Mouse (Mus musculus) G1E (cell line): ENCODE measurements around the gene Prdm16.

Experiments used
- CTCF ChIP-seq: IDR thresholded peaks from 2 replicates; pipeline ENCODE4 v1.5.1; 2012; ENCODE audit warnings: low read depth, low read length, inconsistent platforms, mixed read lengths
- GATA1 ChIP-seq: IDR thresholded peaks from 2 replicates; pipeline ENCODE4 v1.6.1; 2012; ENCODE audit warnings: borderline replicate concordance, low read length, inconsistent platforms, mixed read lengths

- TF ChIP-seq CTCF (no peak), GATA1 (no peak)
Observed at GRCm38 (mm10) chr4:154558041-154558440, 78.6 kb downstream of the Prdm16 start.
